Mouse (Mus musculus) heart, embryonic 16.5 days (tissue): ENCODE results near the gene Ncoa5. TPM values are rescaled to one million over a fixed set of nuclear protein-coding genes. Genes with fewer than 3 reads are reported as not detected.

Source experiments
- ATAC-seq: fragments of 200-750 bp; cut with Nextera tagmentation; replicated peaks from 2 replicates; pipeline ENCODE4 v1.8.0; 2017; ENCODE audit warnings: moderate number of reproducible peaks; ENCODE audit not compliant: insufficient read depth, low FRiP score; ENCODE audit errors: extremely low read depth
- H3K27ac ChIP-seq: fragments of 300-500 bp; sonication (generic); 2 replicates; pipeline ENCODE4 v1.5.1; 2014; ENCODE audit warnings: mild to moderate bottlenecking, low read length, control low read depth, moderate library complexity
- H3K27me3 ChIP-seq: fragments of 300-500 bp; sonication (generic); 2 replicates; pipeline ENCODE4 v1.6.1; 2014; ENCODE audit warnings: low read length, mixed read lengths; ENCODE audit not compliant: control insufficient read depth, insufficient read depth
- H3K36me3 ChIP-seq: fragments of 300-500 bp; sonication (generic); 2 replicates; pipeline ENCODE4 v1.6.1; 2014; ENCODE audit not compliant: control insufficient read depth, insufficient read depth
- H3K4me1 ChIP-seq: fragments of 300-500 bp; sonication (generic); 2 replicates; pipeline ENCODE4 v1.6.1; 2014; ENCODE audit warnings: low read length, mixed read lengths; ENCODE audit not compliant: control insufficient read depth, insufficient read depth
- H3K4me2 ChIP-seq: fragments of 300-500 bp; sonication (generic); 2 replicates; pipeline ENCODE4 v1.6.1; 2014; ENCODE audit warnings: low read depth, mild to moderate bottlenecking, control low read depth, low read length
- H3K4me3 ChIP-seq: fragments of 300-500 bp; sonication (generic); 2 replicates; pipeline ENCODE4 v1.5.1; 2014; ENCODE audit warnings: mild to moderate bottlenecking, control low read depth, low read length
- H3K9ac ChIP-seq: fragments of 300-500 bp; sonication (generic); 2 replicates; pipeline ENCODE4 v1.6.1; 2014; ENCODE audit warnings: low read length, control low read depth
- H3K9me3 ChIP-seq: fragments of 300-500 bp; sonication (generic); replicated peaks from 2 replicates; pipeline ENCODE4 v1.6.1; 2016; ENCODE audit warnings: low read length; ENCODE audit not compliant: control insufficient read depth
- WGBS: fragments of 180-500 bp; shearing (Covaris S2); extraction: QIAGEN DNeasy Blood & Tissue Kit; methylation state at CpG from one replicate; pipeline ENCODE4 v1.1.7; 2014; 5-methylcytosine and 5-hydroxymethylcytosine counted together
- polyA plus RNA-seq: library from polyadenylated mRNA; unstranded; fragments of >200 nt; fragmentation: Nextera tagmentation; extraction: Ambion mirVana; gene quantifications from 2 replicates; pipeline ENCODE4 v1.2.1, GENCODE M21; 2015

The Ncoa5 gene
- polyA plus RNA-seq, 1 experiment from 2014 or later: 42.5 TPM

GRCm38 (mm10) chr2:164991808-164992207, 42.9 kb downstream of the Ncoa5 start:
- H3K4me1 ChIP-seq: no peaks in the 10 kb centered on the region

DNA sequence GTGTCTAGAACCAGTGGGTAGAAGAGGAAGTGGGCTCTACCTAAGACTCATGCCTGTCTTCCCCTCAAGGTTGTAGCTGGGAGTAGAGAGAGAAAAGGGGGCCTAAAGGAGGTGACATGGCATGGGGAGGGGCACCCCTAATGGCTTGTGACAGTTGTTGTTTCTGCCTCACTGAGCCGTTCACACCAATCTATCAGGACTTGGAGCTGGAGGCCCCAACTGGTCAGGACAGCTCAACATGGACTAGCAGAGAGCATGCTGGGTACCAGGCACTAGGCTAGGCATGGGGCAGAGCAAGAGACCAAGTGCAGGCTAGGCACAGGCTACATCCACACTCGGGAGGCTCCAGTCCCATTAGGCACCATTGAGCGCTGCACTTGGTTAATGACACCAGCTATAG, 43.6 kb downstream of the Ncoa5 start:
- no peak for ATAC-seq
- Histone ChIP-seq H3K36me3 (no peaks in the 10 kb centered on the region), H3K4me3 (no peak overlapping the region), H3K9me3 (no peaks in the 10 kb centered on the region), H3K27me3 (peaks cover 23% of the 10 kb centered on the region), H3K4me1 (no peaks in the 10 kb centered on the region), H3K27ac (no peak overlapping the region), H3K9ac (no peak overlapping the region), H3K4me2 (no peak overlapping the region)
- WGBS: 76% methylated on average over 3 of the region's 3 CpGs

More at GRCm38 (mm10) chr2:164991808-164992207, 42.9 kb downstream of the Ncoa5 start:
- Histone ChIP-seq H3K36me3 (no peaks in the 10 kb centered on the region), H3K27ac (no peak overlapping the region), H3K27me3 (peaks cover 30% of the 10 kb centered on the region), H3K4me2 (no peak overlapping the region), H3K9me3 (no peaks in the 10 kb centered on the region), H3K4me3 (no peak overlapping the region), H3K9ac (no peak overlapping the region)
- WGBS: 18% methylated on average over 10 of the region's 10 CpGs
- no peak for ATAC-seq

- Histone ChIP-seq H3K27ac (no peak overlapping the region), H3K4me1 (no peaks in the 10 kb centered on the region), H3K9me3 (no peaks in the 10 kb centered on the region), H3K4me3 (no peak overlapping the region), H3K27me3 (peaks cover 7% of the 10 kb centered on the region), H3K9ac (no peak overlapping the region), H3K4me2 (no peak overlapping the region), H3K36me3 (no peaks in the 10 kb centered on the region)
- ATAC-seq: no peak
- WGBS: 54% methylated on average over 13 of the region's 13 CpGs
Measured at GRCm38 (mm10) chr2:164988777-164989176, 45.9 kb downstream of the Ncoa5 start.

GRCm38 (mm10) chr2:164986371-164987027, 48.2 kb downstream of the Ncoa5 start:
- WGBS: 58% methylated on average over 14 of the region's 14 CpGs
- Histone ChIP-seq H3K27ac (no peak overlapping the region), H3K36me3 (no peaks in the 10 kb centered on the region)

DNA sequence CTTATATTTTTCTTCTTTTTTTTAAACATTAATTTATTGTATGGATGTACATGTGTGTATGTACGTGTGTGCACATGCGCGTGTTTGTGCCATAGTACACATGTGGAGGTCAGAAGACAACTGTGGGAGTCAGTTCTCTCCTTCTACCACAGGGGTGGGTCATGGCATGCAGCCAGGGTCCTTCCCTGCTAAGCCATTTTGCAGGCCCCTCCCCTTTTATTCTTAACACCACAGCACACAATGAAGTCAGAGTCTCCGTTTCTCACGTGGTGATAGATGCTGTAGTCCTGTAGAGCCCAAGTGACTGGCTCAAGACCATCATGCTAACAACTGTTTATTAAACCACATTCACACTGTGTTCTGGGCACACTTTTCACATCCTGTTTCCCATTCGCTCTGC, 48.7 kb downstream of the Ncoa5 start:
- Histone ChIP-seq H3K27me3 (no peaks in the 10 kb centered on the region; the same call in 1 of the 2 replicates), H3K9me3 (no peaks in the 10 kb centered on the region), H3K27ac (no peak overlapping the region), H3K36me3 (no peaks in the 10 kb centered on the region), H3K4me3 (no peak overlapping the region), H3K4me1 (no peaks in the 10 kb centered on the region), H3K4me2 (no peak overlapping the region), H3K9ac (no peak overlapping the region)
- ATAC-seq: no peak
- WGBS: 64% methylated on average over 6 of the region's 6 CpGs

More at GRCm38 (mm10) chr2:164986371-164987027, 48.2 kb downstream of the Ncoa5 start:
- Histone ChIP-seq H3K9me3 (no peaks in the 10 kb centered on the region), H3K4me2 (no peak overlapping the region), H3K9ac (no peak overlapping the region), H3K4me1 (no peaks in the 10 kb centered on the region), H3K27me3 (no peaks in the 10 kb centered on the region; the same call in 1 of the 2 replicates), H3K4me3 (no peak overlapping the region)
- ATAC-seq: no peak

DNA sequence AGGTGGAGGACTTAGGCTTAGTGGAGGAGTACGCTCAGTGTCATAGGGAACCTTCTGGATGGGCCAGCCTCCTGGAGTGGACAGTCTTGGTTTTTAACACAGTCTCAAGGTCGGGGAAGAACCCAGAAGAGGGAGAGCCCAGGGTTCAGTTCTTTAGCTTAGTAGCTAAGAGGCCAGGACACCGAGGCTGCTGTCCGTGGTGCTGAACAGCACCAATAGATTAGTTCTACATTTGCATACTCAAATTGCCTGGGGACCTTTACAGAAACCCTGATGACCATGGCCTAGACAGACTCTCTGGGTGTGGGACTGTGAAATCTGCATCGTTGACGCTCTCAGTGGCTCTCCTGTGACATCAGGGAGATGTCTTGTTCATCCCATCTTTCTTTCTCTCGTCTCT, 54.9 kb downstream of the Ncoa5 start:
- no peak for ATAC-seq
- H3K9ac ChIP-seq: no peak overlapping the region
- no peaks in the 10 kb centered on the region for H3K4me1 ChIP-seq
- no peak overlapping the region for H3K27ac ChIP-seq
- WGBS: 20% methylated on average over 7 of the region's 7 CpGs
- H3K9me3 ChIP-seq: no peaks in the 10 kb centered on the region
- H3K27me3 ChIP-seq: 0 out of 2 replicates have a peak, but pooled peaks cover 2% of the 10 kb centered on the region
- no peaks in the 10 kb centered on the region for H3K36me3 ChIP-seq
- H3K4me2 ChIP-seq: no peak overlapping the region
- no peak overlapping the region for H3K4me3 ChIP-seq

- no peak for ATAC-seq
- Histone ChIP-seq H3K27ac (no peak overlapping the region), H3K27me3 (peaks cover 33% of the 10 kb centered on the region), H3K4me1 (no peaks in the 10 kb centered on the region), H3K9me3 (no peaks in the 10 kb centered on the region), H3K4me2 (no peak overlapping the region), H3K36me3 (no peaks in the 10 kb centered on the region), H3K4me3 (no peak overlapping the region), H3K9ac (no peak overlapping the region)
- WGBS: 78% methylated on average over 6 of the region's 6 CpGs
Measured at GRCm38 (mm10) chr2:164975611-164976010, 59.1 kb downstream of the Ncoa5 start.

- no peak overlapping the region for H3K4me3 ChIP-seq
- H3K27ac ChIP-seq: no peak overlapping the region
- H3K9ac ChIP-seq: no peak overlapping the region
- whole genome bisulfite sequencing: 57% methylated on average over 5 of the region's 5 CpGs
- no peak overlapping the region for H3K4me2 ChIP-seq
- no peaks in the 10 kb centered on the region for H3K9me3 ChIP-seq
- no peak for ATAC-seq
- peaks cover 6% of the 10 kb centered on the region for H3K4me1 ChIP-seq
- H3K27me3 ChIP-seq: peaks cover 62% of the 10 kb centered on the region
- no peaks in the 10 kb centered on the region for H3K36me3 ChIP-seq
Measured at GRCm38 (mm10) chr2:164972646-164973045, 62.0 kb downstream of the Ncoa5 start.

DNA sequence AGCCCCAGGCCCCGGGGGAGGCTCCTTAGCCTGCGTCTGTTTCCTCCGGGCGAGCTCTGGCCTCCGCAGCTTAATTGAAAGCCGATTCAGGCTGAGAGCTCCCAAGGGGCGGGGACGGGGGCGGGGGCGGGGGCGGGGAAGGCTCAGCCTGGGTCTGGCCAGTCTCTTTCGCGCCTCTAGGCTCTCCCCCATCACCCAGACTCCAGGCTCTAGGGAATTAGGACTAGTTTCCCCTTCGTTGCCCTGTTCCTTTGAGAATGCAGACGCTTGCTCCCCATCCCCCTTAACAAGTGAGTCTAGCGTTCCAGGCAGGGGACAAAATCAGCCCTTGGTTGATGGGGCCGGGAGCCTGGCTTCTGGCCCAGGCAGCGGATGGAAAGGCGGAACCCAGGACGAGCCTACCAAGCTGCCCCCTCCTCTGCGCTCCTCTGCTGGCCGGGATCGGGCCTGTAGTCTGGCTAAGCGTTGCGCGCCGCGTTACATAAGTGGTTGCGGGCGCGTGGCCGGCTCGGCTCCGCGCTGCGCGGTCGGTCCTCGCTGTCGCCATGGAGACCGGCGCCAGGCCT, 64.0 kb downstream of the Ncoa5 start:
- Histone ChIP-seq H3K4me2 (peak overlapping the region; percentile 9; the same call in 1 of the 2 replicates), H3K27ac (no peak overlapping the region), H3K9ac (no peak overlapping the region), H3K36me3 (no peaks in the 10 kb centered on the region), H3K27me3 (peaks cover 79% of the 10 kb centered on the region), H3K4me1 (peaks cover 6% of the 10 kb centered on the region), H3K4me3 (no peak overlapping the region; the same call in 1 of the 2 replicates), H3K9me3 (no peaks in the 10 kb centered on the region)
- under 1% methylated on average over 42 of the region's 42 CpGs for WGBS
- ATAC-seq: no peak
